Mouse (Mus musculus): ENCODE data around the gene Prtg.

DNA sequence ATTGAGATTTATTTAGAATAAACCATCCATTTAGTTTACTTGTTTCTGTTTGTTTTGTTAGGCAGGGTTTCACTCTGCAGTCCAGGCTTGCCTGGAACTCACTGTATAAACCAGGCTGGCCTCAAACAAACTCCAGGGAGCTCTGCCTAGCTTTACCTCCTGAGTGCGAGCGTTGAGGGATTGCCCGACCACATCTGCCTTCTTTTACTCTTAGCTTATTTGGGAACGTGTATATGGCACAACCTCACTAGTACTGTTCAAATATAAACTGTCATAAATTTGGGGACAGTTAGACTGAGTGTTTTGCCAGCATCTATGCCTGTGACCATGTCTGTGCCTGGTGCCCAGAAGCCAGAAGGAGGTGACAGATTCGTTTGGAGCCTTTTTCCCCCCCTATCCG is 72.0 kb downstream of the Prtg start:
- TF ChIP-seq CTCF (IDR thresholded peaks at IDR 0.05; ENCODE audit: insufficient read depth, low read depth, low read length) (no peak), POLR2A (IDR thresholded peaks at IDR 0.05; ENCODE audit: insufficient read depth, low read depth, low read length) (no peak)
